Mouse (Mus musculus) monocyte, adult 5-6 weeks (primary cell): ENCODE measurements around the gene 1700016D06Rik. TPM values are rescaled to one million over a fixed set of nuclear protein-coding genes. Genes with fewer than 3 reads are reported as not detected.

ENCODE experiments used
- total RNA-seq: library from RNA; stranded (forward); fragments of 200-1000, 200-491, 200-594 nt; gene quantifications from 3 replicates; pipeline ENCODE4 v1.2.3, GENCODE M21; 2017

Gene 1700016D06Rik
- total RNA-seq, 1 experiment from 2014 or later: not detected

Other genes with a start within 250 kb of the 1700016D06Rik start
- gene Rab20, start 222.4 kb downstream of the 1700016D06Rik start, total RNA-seq: 11.7 to 33.0 TPM (median 18.9 TPM) in 3 replicates
- 27.9 to 51.1 TPM (median 46.4 TPM) in 3 replicates for gene Naxd, start 203.6 kb downstream of the 1700016D06Rik start, total RNA-seq
- gene Cars2, start 150.3 kb downstream of the 1700016D06Rik start, total RNA-seq: 18.3 to 33.8 TPM (median 30.6 TPM) in 3 replicates
- gene Ing1, start 145.5 kb downstream of the 1700016D06Rik start, total RNA-seq: 69.1 to 75.3 TPM (median 75.0 TPM) in 3 replicates
- 48.7 to 67.5 TPM (median 49.7 TPM) in 3 replicates for gene Ankrd10, start 65.3 kb downstream of the 1700016D06Rik start, total RNA-seq
- gene Arhgef7, start 26.7 kb upstream of the 1700016D06Rik start, total RNA-seq: 24.6 to 43.1 TPM (median 27.3 TPM) in 3 replicates
- gene Tex29, start 139.4 kb upstream of the 1700016D06Rik start, total RNA-seq: not detected in 3 replicates